Mouse (Mus musculus) CH12.LX (cell line): ENCODE measurements at regions not wholly inside any gene's neighbourhood (a gene's known extent, or its start where the extent isn't known, plus 50 kb on each side); places are given as distances from the start of the nearest gene placed in this dataset.

ENCODE experiments used
- CHD1 ChIP-seq: IDR thresholded peaks from 2 replicates; pipeline ENCODE4 v1.6.1; 2012; ENCODE audit warnings: low read depth, low read length, improper control_type of control experiment, inconsistent platforms
- CTCF ChIP-seq, 2 experiments: IDR thresholded peaks in 1 of 2; conservative IDR thresholded peaks in 1 of 2; 2 replicates each; pipeline ENCODE4 v1.5.1; 2011 to 2012; ENCODE audit warnings: low read depth in 2 of 2, low read length in 2 of 2, improper control_type of control experiment in 1 of 2, inconsistent platforms in 1 of 2, mild to moderate bottlenecking in 1 of 2, moderate library complexity in 1 of 2
- E2F4 ChIP-seq: IDR thresholded peaks from 2 replicates; pipeline ENCODE4 v1.6.1; 2011; ENCODE audit warnings: low read depth, low read length, improper control_type of control experiment; ENCODE audit not compliant: insufficient replicate concordance
- ELF1 ChIP-seq: IDR thresholded peaks from 2 replicates; pipeline ENCODE4 v1.6.1; 2014; ENCODE audit warnings: low read depth, mild to moderate bottlenecking, inconsistent platforms, low read length, improper control_type of control experiment
- EP300 ChIP-seq: IDR thresholded peaks from 2 replicates; pipeline ENCODE4 v1.6.1; 2011; ENCODE audit warnings: low read length, improper control_type of control experiment
- GABPA ChIP-seq: IDR thresholded peaks from 2 replicates; pipeline ENCODE4 v1.6.1; 2012; ENCODE audit warnings: low read depth, low read length, improper control_type of control experiment, inconsistent platforms; ENCODE audit not compliant: insufficient replicate concordance
- KAT2A ChIP-seq: IDR thresholded peaks from 2 replicates; pipeline ENCODE4 v1.6.1; 2012; ENCODE audit warnings: low read length, improper control_type of control experiment, inconsistent platforms; ENCODE audit not compliant: insufficient replicate concordance
- MAZ ChIP-seq: IDR thresholded peaks from 2 replicates; pipeline ENCODE4 v1.6.1; 2012; ENCODE audit warnings: low read depth, mild to moderate bottlenecking, inconsistent platforms, low read length, improper control_type of control experiment, moderate library complexity
- POLR2A ChIP-seq: IDR thresholded peaks from 2 replicates; pipeline ENCODE4 v1.6.1; 2011; ENCODE audit warnings: low read depth, mild to moderate bottlenecking, improper control_type of control experiment, low read length
- POLR2AphosphoS2 ChIP-seq: IDR thresholded peaks from 2 replicates; pipeline ENCODE4 v1.6.1; 2011; ENCODE audit warnings: low read depth, low read length, improper control_type of control experiment
- SIN3A ChIP-seq: IDR thresholded peaks from 2 replicates; pipeline ENCODE4 v1.6.1; 2012; ENCODE audit warnings: low read length, improper control_type of control experiment, inconsistent platforms
- TCF12 ChIP-seq: IDR thresholded peaks from 2 replicates; pipeline ENCODE4 v1.6.1; 2014; ENCODE audit warnings: low read depth, mild to moderate bottlenecking, inconsistent platforms, low read length, improper control_type of control experiment
- USF2 ChIP-seq: conservative IDR thresholded peaks from 2 replicates; pipeline ENCODE4 v1.6.1; 2011; ENCODE audit warnings: low read depth, low read length, improper control_type of control experiment

- TF ChIP-seq CTCF (conservative IDR thresholded peaks at IDR 0.05 in 1 of 2, IDR thresholded peaks at IDR 0.05 in 1 of 2; ENCODE audit: low read depth in 2 of 2, low read length in 2 of 2): no peak
- no peak for TF ChIP-seq CHD1
- no peak for TF ChIP-seq GABPA
- TF ChIP-seq USF2: no peak
- no peak for TF ChIP-seq POLR2A
- no peak for TF ChIP-seq ELF1
- no peak for TF ChIP-seq TCF12
- TF ChIP-seq EP300: no peak
- TF ChIP-seq MAZ: no peak
- no peak for TF ChIP-seq E2F4
- TF ChIP-seq KAT2A: no peak
- TF ChIP-seq POLR2AphosphoS2: no peak
- TF ChIP-seq SIN3A: no peak
Observed at GRCm38 (mm10) chr12:77048380-77048779, 86.4 kb upstream of the Max start.
